Mouse (Mus musculus) bone marrow macrophage, adult 2 months (primary cell): ENCODE measurements around the gene Rps6kb1.

Source experiments
- CTCF ChIP-seq: IDR thresholded peaks from 2 replicates; pipeline ENCODE4 v1.5.1; 2012; ENCODE audit warnings: low read depth, mild to moderate bottlenecking, low read length, moderate library complexity
- POLR2A ChIP-seq: IDR thresholded peaks from 2 replicates; pipeline ENCODE4 v1.6.1; 2012; ENCODE audit warnings: mild to moderate bottlenecking, low read depth, low read length, borderline replicate concordance

DNA sequence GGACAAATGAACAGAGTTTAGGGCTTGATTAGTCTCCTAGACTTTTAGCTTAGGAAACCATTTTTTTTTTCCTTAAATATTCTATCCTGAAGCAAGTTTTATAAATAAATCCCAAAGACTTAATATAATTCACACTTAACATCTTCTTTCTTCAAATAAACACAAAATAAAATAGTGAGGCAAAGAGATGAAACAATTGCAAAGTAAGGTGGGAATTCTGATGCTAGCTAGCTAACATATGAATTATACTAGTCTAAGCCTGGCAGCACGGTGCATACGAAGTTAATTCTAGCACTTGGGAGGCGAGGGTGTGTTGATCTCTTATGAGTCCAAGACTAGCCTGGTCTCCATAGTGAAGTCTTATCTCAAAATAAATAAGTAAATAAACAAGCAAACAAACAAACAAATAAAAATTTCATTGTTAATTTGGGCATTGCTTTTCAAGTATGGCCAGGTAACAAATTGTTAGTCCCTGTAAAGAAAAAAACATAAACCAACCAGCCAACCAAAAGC lies 38.8 kb upstream of the Rps6kb1 start:
- TF ChIP-seq CTCF (no peak), POLR2A (no peak)
